Mouse (Mus musculus): ENCODE measurements around the gene Lin28b. TPM values are rescaled to one million over a fixed set of nuclear protein-coding genes. Genes with fewer than 3 reads are reported as not detected.

Lin28b gene
- polyA plus RNA-seq, 1 experiment, result not detected

DNA sequence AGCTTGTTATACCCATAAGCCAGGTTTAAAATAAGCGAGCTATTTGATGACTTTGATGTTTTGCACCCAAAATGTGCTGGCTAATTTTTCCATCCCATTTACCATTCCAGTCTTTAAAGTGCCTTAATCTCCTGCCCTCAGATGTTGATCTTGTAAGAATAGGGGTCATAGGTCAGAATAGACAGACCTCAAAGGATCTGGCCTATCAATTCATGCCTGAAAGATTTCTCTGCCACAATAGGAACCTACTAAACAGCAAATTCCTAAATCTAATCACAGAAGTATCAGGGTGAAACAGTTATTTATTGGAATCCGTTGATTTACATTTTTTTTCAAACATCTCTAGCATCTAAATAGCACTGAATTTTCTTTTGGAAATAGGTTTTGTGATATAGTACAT is 74.5 kb downstream of the Lin28b start:
- 72% methylated on average over 2 of the region's 2 CpGs for WGBS

DNA sequence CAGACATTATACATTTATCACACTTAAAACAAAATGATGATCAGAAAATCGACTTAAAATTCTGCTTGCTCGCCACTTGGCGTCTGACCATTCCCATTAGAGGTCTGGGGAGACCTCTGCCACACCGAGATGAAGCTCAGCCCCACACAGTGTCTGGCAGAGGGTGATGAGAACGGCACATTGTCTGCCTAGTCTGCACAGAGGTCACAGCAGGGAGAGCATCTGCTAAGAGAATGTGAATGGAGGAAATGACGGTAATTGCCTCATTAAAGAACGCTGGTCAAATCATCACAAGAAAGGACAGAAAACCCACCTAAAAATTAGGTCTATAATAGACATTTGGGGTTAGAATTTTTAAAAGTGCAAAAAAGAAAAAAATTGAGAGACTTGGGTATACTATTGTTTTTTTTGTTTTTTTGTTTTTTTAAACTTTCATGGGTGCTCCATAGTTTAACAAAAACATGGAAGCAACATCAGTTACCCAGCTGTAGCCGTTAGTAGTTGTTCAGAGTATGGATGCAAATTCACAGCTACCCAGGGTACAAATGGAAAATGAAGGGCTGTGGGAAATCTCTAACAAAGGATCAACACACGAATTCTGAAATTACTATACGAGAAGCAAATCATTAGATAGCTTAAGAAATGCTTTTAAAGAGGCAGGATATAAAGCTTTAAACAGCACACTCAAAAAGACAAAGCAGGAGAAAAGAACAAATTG is 75.4 kb downstream of the Lin28b start:
- DNase-seq, result no peak
- Histone ChIP-seq H3K27ac (ENCODE audit: insufficient read depth, low read depth, low read length) (no peak overlapping the region), H3K4me3 (ENCODE audit: insufficient read depth, low read depth, low read length) (no peak overlapping the region), H3K36me3 (ENCODE audit: control insufficient read depth, insufficient read depth, low read length) (no peaks in the 10 kb centered on the region), H3K27me3 (replicated peaks; ENCODE audit: control insufficient read depth, insufficient read depth, low read length) (no peaks in the 10 kb centered on the region), H3K4me1 (ENCODE audit: control insufficient read depth, insufficient read depth, low read length) (no peaks in the 10 kb centered on the region)
- no peak for TF ChIP-seq POLR2A (IDR thresholded peaks at IDR 0.05; ENCODE audit: low read depth, low read length)
- no peak for TF ChIP-seq CTCF (conservative IDR thresholded peaks at IDR 0.05; ENCODE audit: insufficient read depth, insufficient read length, low read depth, low read length)
- WGBS, result 45% methylated on average over 10 of the region's 10 CpGs

More for the DNA sequence above, 74.5 kb downstream of the Lin28b start:
- no peak overlapping the region for H3K4me3 ChIP-seq (ENCODE audit: insufficient read depth, low read depth, low read length)
- no peak for TF ChIP-seq POLR2A (IDR thresholded peaks at IDR 0.05; ENCODE audit: low read depth, low read length)
- TF ChIP-seq CTCF (conservative IDR thresholded peaks at IDR 0.05; ENCODE audit: insufficient read depth, insufficient read length, low read depth, low read length), result no peak
- no peak overlapping the region for H3K27ac ChIP-seq (ENCODE audit: insufficient read depth, low read depth, low read length)
- no peaks in the 10 kb centered on the region for H3K4me1 ChIP-seq (ENCODE audit: control insufficient read depth, insufficient read depth, low read length)
- no peaks in the 10 kb centered on the region for H3K27me3 ChIP-seq (replicated peaks; ENCODE audit: control insufficient read depth, insufficient read depth, low read length)
- DNase-seq, result no peak
- H3K36me3 ChIP-seq (ENCODE audit: control insufficient read depth, insufficient read depth, low read length), result no peaks in the 10 kb centered on the region

DNA sequence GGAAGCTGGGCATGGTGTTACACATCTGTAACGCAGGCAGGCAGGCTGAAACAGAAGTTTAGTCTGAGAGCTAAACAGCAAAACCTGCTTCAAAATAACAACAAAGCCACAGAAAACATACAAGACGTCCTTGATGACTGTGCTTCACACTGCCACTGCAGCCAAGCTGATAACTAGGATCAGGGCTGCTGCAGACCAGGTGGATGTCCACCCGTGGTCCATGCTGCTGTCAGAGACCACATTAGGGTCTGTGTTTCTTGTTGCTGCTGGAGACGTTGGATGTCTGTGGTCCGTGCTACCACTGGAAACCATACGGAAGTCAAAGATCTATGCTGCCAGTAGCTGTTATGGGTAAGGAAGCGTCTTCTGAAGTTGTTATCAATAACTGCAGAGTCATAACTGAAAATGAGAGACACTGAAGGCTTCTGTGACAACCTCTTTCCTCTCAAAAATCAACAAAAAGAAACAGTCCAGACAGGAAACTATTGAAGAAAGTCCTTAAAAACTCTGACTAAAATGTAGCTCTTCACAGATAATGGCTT is 86.4 kb downstream of the Lin28b start:
- WGBS, result 66% methylated on average over 7 of the region's 7 CpGs
- no peaks in the 10 kb centered on the region for H3K36me3 ChIP-seq (ENCODE audit: control insufficient read depth, insufficient read depth, low read length)
- H3K4me3 ChIP-seq (ENCODE audit: insufficient read depth, low read depth, low read length), result no peak overlapping the region
- no peaks in the 10 kb centered on the region for H3K4me1 ChIP-seq (ENCODE audit: control insufficient read depth, insufficient read depth, low read length)
- no peak for DNase-seq
- no peaks in the 10 kb centered on the region; the same call in 1 of the 2 replicates for H3K27me3 ChIP-seq (replicated peaks; ENCODE audit: control insufficient read depth, insufficient read depth, low read length)
- H3K27ac ChIP-seq (ENCODE audit: insufficient read depth, low read depth, low read length), result no peak overlapping the region
- no peak for TF ChIP-seq POLR2A (IDR thresholded peaks at IDR 0.05; ENCODE audit: low read depth, low read length)
- TF ChIP-seq CTCF (conservative IDR thresholded peaks at IDR 0.05; ENCODE audit: insufficient read depth, insufficient read length, low read depth, low read length), result no peak

DNA sequence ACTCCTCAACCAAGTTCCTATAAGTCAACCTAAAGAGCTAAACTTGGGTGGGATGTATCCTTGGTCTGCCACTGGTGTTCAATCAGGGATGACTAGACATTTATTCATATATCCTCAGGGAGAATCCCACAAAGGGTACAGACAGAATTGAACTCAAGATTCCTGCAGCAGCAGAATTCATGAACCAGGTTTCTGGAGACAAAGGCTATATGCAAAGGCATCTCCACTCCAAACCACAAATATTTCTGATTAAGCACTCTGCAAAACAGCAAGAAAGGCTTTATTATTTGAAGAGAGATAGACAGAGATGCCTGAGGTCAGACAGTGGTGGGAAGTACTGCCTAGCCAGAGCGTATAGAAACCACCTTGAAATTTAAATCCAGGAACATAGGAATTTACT is 88.0 kb downstream of the Lin28b start:
- TF ChIP-seq CTCF (conservative IDR thresholded peaks at IDR 0.05; ENCODE audit: insufficient read depth, insufficient read length, low read depth, low read length) (no peak), POLR2A (IDR thresholded peaks at IDR 0.05; ENCODE audit: low read depth, low read length) (no peak)
- Histone ChIP-seq H3K27ac (ENCODE audit: insufficient read depth, low read depth, low read length) (no peak overlapping the region), H3K36me3 (ENCODE audit: control insufficient read depth, insufficient read depth, low read length) (no peaks in the 10 kb centered on the region), H3K4me1 (ENCODE audit: control insufficient read depth, insufficient read depth, low read length) (no peaks in the 10 kb centered on the region), H3K27me3 (replicated peaks; ENCODE audit: control insufficient read depth, insufficient read depth, low read length) (no peaks in the 10 kb centered on the region), H3K4me3 (ENCODE audit: insufficient read depth, low read depth, low read length) (no peak overlapping the region)
- no peak for DNase-seq
- WGBS, result 85% methylated on average over 1 of the region's 1 CpGs

DNA sequence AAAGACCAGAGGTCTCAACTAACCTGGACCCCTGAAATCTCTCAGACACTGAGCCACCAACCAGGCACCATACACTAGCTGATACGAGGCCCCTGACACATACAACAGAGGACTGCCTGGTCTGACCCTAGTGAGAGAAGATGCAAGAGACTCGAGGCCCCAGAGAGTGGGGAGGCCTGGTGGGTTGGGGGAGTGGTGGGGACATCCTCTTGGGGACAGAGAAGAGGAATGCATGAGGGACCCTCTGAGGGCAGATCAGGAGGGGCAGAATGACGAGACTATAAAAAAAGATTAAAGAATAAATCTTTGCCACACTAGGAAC is 103.6 kb downstream of the Lin28b start:
- no peaks in the 10 kb centered on the region for H3K4me1 ChIP-seq (ENCODE audit: control insufficient read depth, insufficient read depth, low read length)
- no peaks in the 10 kb centered on the region for H3K27me3 ChIP-seq (replicated peaks; ENCODE audit: control insufficient read depth, insufficient read depth, low read length)
- TF ChIP-seq CTCF (conservative IDR thresholded peaks at IDR 0.05; ENCODE audit: insufficient read depth, insufficient read length, low read depth, low read length), result no peak
- TF ChIP-seq POLR2A (IDR thresholded peaks at IDR 0.05; ENCODE audit: low read depth, low read length), result no peak
- no peak for DNase-seq
- H3K4me3 ChIP-seq (ENCODE audit: insufficient read depth, low read depth, low read length), result no peak overlapping the region
- H3K27ac ChIP-seq (ENCODE audit: insufficient read depth, low read depth, low read length), result no peak overlapping the region
- no peaks in the 10 kb centered on the region for H3K36me3 ChIP-seq (ENCODE audit: control insufficient read depth, insufficient read depth, low read length)
- 60% methylated on average over 3 of the region's 3 CpGs for WGBS

DNA sequence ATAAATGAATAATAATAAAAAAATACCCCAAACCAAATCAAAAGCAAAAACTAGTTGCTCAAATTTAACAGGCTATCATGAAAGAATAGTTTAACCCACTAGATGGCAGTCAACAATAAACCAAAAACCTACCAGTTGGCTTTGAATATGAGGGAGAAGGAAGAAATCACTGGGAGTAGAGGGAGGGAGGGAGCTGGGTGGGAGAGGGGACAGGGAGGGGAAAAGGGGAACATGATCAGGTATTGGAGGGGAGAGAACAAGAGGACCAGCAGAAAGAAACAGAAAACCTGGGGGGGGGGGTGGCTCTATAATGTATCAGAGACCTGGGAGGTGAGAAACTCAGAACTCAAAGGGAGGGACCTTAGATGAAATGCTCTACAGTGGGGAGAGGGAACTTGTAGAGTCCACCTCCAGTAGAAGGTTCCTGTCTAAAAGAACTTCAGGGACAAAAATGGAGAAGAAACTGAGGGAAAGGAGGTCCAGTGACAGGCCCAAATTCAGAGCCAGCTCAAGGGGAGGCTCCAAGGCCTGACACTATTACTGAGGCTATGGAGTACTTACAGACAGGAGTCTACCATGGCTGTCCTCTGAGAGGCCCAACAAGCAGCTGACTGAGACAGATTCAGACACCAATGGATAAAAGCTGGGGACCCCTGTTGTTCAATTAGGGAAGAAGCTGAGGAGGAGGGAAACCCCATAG is 104.1 kb downstream of the Lin28b start:
- Histone ChIP-seq H3K27ac (ENCODE audit: insufficient read depth, low read depth, low read length) (no peak overlapping the region), H3K27me3 (replicated peaks; ENCODE audit: control insufficient read depth, insufficient read depth, low read length) (no peaks in the 10 kb centered on the region), H3K4me3 (ENCODE audit: insufficient read depth, low read depth, low read length) (no peak overlapping the region), H3K4me1 (ENCODE audit: control insufficient read depth, insufficient read depth, low read length) (no peaks in the 10 kb centered on the region), H3K36me3 (ENCODE audit: control insufficient read depth, insufficient read depth, low read length) (no peaks in the 10 kb centered on the region)
- TF ChIP-seq POLR2A (IDR thresholded peaks at IDR 0.05; ENCODE audit: low read depth, low read length), result no peak
- no peak for TF ChIP-seq CTCF (conservative IDR thresholded peaks at IDR 0.05; ENCODE audit: insufficient read depth, insufficient read length, low read depth, low read length)
- no peak for DNase-seq

DNA sequence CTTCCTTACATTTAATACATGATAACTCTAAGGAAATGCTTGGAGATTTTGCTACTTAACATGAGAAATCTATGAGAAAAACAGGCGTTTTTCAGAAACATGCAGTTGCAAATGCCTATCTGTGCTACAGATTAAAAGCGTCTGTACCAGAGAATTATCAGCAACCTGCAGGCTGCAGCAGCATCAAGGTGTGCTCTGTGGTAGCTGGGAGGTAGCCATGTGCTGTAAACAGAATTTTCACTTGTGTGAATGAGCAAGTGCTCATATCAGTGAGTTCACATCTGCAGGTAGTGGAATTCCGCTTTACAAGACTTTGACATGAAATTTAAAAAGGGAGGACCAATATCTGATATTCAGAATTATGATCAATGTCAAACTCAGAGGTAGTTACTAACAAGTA is 107.9 kb downstream of the Lin28b start:
- H3K36me3 ChIP-seq (ENCODE audit: control insufficient read depth, insufficient read depth, low read length), result no peaks in the 10 kb centered on the region
- H3K4me3 ChIP-seq (ENCODE audit: insufficient read depth, low read depth, low read length), result no peak overlapping the region
- H3K27me3 ChIP-seq (replicated peaks; ENCODE audit: control insufficient read depth, insufficient read depth, low read length), result no peaks in the 10 kb centered on the region
- 89% methylated on average over 3 of the region's 3 CpGs for WGBS
- H3K27ac ChIP-seq (ENCODE audit: insufficient read depth, low read depth, low read length), result no peak overlapping the region
- TF ChIP-seq POLR2A (IDR thresholded peaks at IDR 0.05; ENCODE audit: low read depth, low read length), result no peak
- TF ChIP-seq CTCF (conservative IDR thresholded peaks at IDR 0.05; ENCODE audit: insufficient read depth, insufficient read length, low read depth, low read length), result no peak
- H3K4me1 ChIP-seq (ENCODE audit: control insufficient read depth, insufficient read depth, low read length), result no peaks in the 10 kb centered on the region
- DNase-seq, result no peak

Data from kidney, adult 2 months (tissue).